Mouse (Mus musculus) myocyte (in vitro differentiated cells): ENCODE measurements around the gene Hax1.

ENCODE experiments used
- MAX ChIP-seq: IDR thresholded peaks from one replicate; pipeline ENCODE4 v1.6.1; 2011; ENCODE audit warnings: low read depth, mild to moderate bottlenecking, control low read depth
- MYOG ChIP-seq, 3 experiments: IDR thresholded peaks; one replicate each; pipeline ENCODE4 v1.6.1; 2011; ENCODE audit warnings: control low read depth in 2 of 3, low read depth in 2 of 3, mild to moderate bottlenecking in 2 of 3; ENCODE audit not compliant: insufficient read length in 2 of 3, control insufficient read depth in 1 of 3, insufficient read depth in 1 of 3
- POLR2A ChIP-seq: IDR thresholded peaks from one replicate; pipeline ENCODE4 v1.6.1; 2011; ENCODE audit warnings: low read depth, mild to moderate bottlenecking, control low read depth, moderate library complexity; ENCODE audit not compliant: insufficient read length
- USF1 ChIP-seq: IDR thresholded peaks from one replicate; pipeline ENCODE4 v1.6.1; 2011; ENCODE audit warnings: low read depth, mild to moderate bottlenecking, control low read depth, moderate library complexity

- TF ChIP-seq POLR2A (no peak), MYOG (IDR thresholded peaks at IDR 0.05; ENCODE audit: control insufficient read depth in 1 of 3, insufficient read depth in 1 of 3, insufficient read length in 2 of 3, low read depth in 2 of 3) (no peak), USF1 (no peak), MAX (no peak)
Measured at GRCm38 (mm10) chr3:90004091-90004796, 5.7 kb upstream of the Hax1 start.
